Mouse (Mus musculus): ENCODE results near the gene Prdx1.
A peak's percentile ranks its signal among the peaks of the same experiment; 100 is the strongest.
"Not testable (repeated sequence)": the region's sequence is repeated elsewhere in the genome, so short reads cannot be mapped to it uniquely, and the experiment has no call there.

Gene Prdx1

GRCm38 (mm10) chr4:116677808-116678207, 7.5 kb upstream of the Prdx1 start:
- no peak for DNase-seq (ENCODE audit: low spot score in 2 of 2)

- DNase-seq (ENCODE audit: low spot score in 2 of 2) = no peak
Measured at GRCm38 (mm10) chr4:116679141-116679540, 6.2 kb upstream of the Prdx1 start.

- not testable (repeated sequence) for DNase-seq (ENCODE audit: low spot score in 2 of 2)
Measured at GRCm38 (mm10) chr4:116680521-116680920, 4.8 kb upstream of the Prdx1 start.

GRCm38 (mm10) chr4:116683957-116684356, 1.4 kb upstream of the Prdx1 start:
- DNase-seq (ENCODE audit: low spot score in 2 of 2) = no peak

GRCm38 (mm10) chr4:116684665-116685064, 679 bp upstream of the Prdx1 start:
- no peak for DNase-seq (ENCODE audit: low spot score in 2 of 2)

GRCm38 (mm10) chr4:116687041-116687440, 1.7 kb downstream of the Prdx1 start:
- no peak for DNase-seq (ENCODE audit: low spot score in 2 of 2)

GRCm38 (mm10) chr4:116689309-116689876, 4.0 kb downstream of the Prdx1 start:
- DNase-seq (ENCODE audit: low spot score in 2 of 2) = no peak

- no peak for DNase-seq (ENCODE audit: low spot score in 2 of 2)
Measured at GRCm38 (mm10) chr4:116692146-116692545, 6.8 kb downstream of the Prdx1 start.

GRCm38 (mm10) chr4:116693785-116694184, 8.4 kb downstream of the Prdx1 start:
- no peak for DNase-seq (ENCODE audit: low spot score in 2 of 2)

GRCm38 (mm10) chr4:116698693-116699342, 13.5 kb downstream of the Prdx1 start:
- no peak for DNase-seq (ENCODE audit: low spot score in 2 of 2)

GRCm38 (mm10) chr4:116700964-116701363, 15.6 kb downstream of the Prdx1 start:
- DNase-seq (ENCODE audit: low spot score in 2 of 2) = no peak

GRCm38 (mm10) chr4:116703804-116704203, 18.5 kb downstream of the Prdx1 start:
- peak; percentile 59 to 75 for DNase-seq (ENCODE audit: low spot score in 2 of 2)

- no peak for DNase-seq (ENCODE audit: low spot score in 2 of 2)
Measured at GRCm38 (mm10) chr4:116707666-116708065, 22.3 kb downstream of the Prdx1 start.

GRCm38 (mm10) chr4:116708201-116708764, 22.9 kb downstream of the Prdx1 start, which contains the start of the genes Mmachc and Ccdc163:
Gene Mmachc (minus strand): TSS chr4:116708406.
Gene Ccdc163 (plus strand): TSS chr4:116708509.
- DNase-seq (ENCODE audit: low spot score in 2 of 2) = peak; percentile 65 to 83

GRCm38 (mm10) chr4:116708791-116709390, 23.5 kb downstream of the Prdx1 start:
- no peak for DNase-seq (ENCODE audit: low spot score in 2 of 2)

- no peak for DNase-seq (ENCODE audit: low spot score in 2 of 2)
Measured at GRCm38 (mm10) chr4:116710154-116710553, 24.8 kb downstream of the Prdx1 start.

- DNase-seq (ENCODE audit: low spot score in 2 of 2) = no peak
Measured at GRCm38 (mm10) chr4:116712536-116712935, 27.2 kb downstream of the Prdx1 start.

GRCm38 (mm10) chr4:116719396-116719795, 34.1 kb downstream of the Prdx1 start:
- DNase-seq (ENCODE audit: low spot score in 2 of 2) = peak; percentile 29 to 61

GRCm38 (mm10) chr4:116720343-116721097, 35.2 kb downstream of the Prdx1 start, which contains the start of gene Tesk2:
Gene Tesk2 (plus strand): TSS chr4:116720948.
- peak; percentile 46 to 81 for DNase-seq (ENCODE audit: low spot score in 2 of 2)

- DNase-seq (ENCODE audit: low spot score in 2 of 2) = peak in 1 of 2 experiments; percentile 24
Measured at GRCm38 (mm10) chr4:116721098-116721628, 35.8 kb downstream of the Prdx1 start.

- no peak for DNase-seq (ENCODE audit: low spot score in 2 of 2)
Measured at GRCm38 (mm10) chr4:116722230-116722629, 36.9 kb downstream of the Prdx1 start.

GRCm38 (mm10) chr4:116725444-116725843, 40.1 kb downstream of the Prdx1 start:
- no peak for DNase-seq (ENCODE audit: low spot score in 2 of 2)

Measured in cerebellum, postnatal 4 days (tissue).